Mouse (Mus musculus) lung, embryonic 15.5 days (tissue): ENCODE measurements around the gene Ube2o. TPM values are rescaled to one million over a fixed set of nuclear protein-coding genes. Genes with fewer than 3 reads are reported as not detected.

Experiments
- ATAC-seq: fragments of 200-750 bp; cut with Nextera tagmentation; 2 replicates; pipeline ENCODE4 v1.8.0; 2017; ENCODE audit warnings: moderate number of reproducible peaks, borderline replicate concordance; ENCODE audit not compliant: low FRiP score, low TSS enrichment; ENCODE audit errors: extremely low read depth
- H3K27ac ChIP-seq: fragments of 300-500 bp; sonication (generic); 2 replicates; pipeline ENCODE4 v1.5.1; 2015; ENCODE audit warnings: moderate library complexity, mild to moderate bottlenecking, inconsistent platforms
- H3K27me3 ChIP-seq: fragments of 300-500 bp; sonication (generic); 2 replicates; pipeline ENCODE4 v1.6.1; 2015; ENCODE audit warnings: inconsistent platforms
- H3K36me3 ChIP-seq: fragments of 300-500 bp; sonication (generic); 2 replicates; pipeline ENCODE4 v1.6.1; 2015; ENCODE audit warnings: inconsistent platforms
- H3K4me1 ChIP-seq: fragments of 300-500 bp; sonication (generic); 2 replicates; pipeline ENCODE4 v1.6.1; 2015; ENCODE audit warnings: inconsistent platforms
- H3K4me2 ChIP-seq: fragments of 300-500 bp; sonication (generic); 2 replicates; pipeline ENCODE4 v1.6.1; 2015; ENCODE audit warnings: inconsistent platforms, mild to moderate bottlenecking, moderate library complexity
- H3K4me3 ChIP-seq: fragments of 300-500 bp; sonication (generic); 2 replicates; pipeline ENCODE4 v1.5.1; 2015; ENCODE audit warnings: mild to moderate bottlenecking, inconsistent platforms
- H3K9ac ChIP-seq: fragments of 300-500 bp; sonication (generic); 2 replicates; pipeline ENCODE4 v1.6.1; 2015; ENCODE audit warnings: inconsistent platforms
- H3K9me3 ChIP-seq: fragments of 300-500 bp; sonication (generic); 2 replicates; pipeline ENCODE4 v1.6.1; 2016; ENCODE audit warnings: inconsistent platforms
- WGBS: fragments of 180-500 bp; shearing (Covaris S2); methylation state at CpG from one replicate; pipeline ENCODE4 v1.1.7; 2015; 5-methylcytosine and 5-hydroxymethylcytosine counted together
- polyA plus RNA-seq: library from polyadenylated mRNA; unstranded; fragments of >200 nt; fragmentation: Nextera tagmentation; extraction: Ambion mirVana; gene quantifications from 2 replicates; pipeline ENCODE4 v1.2.1, GENCODE M21; 2015

Gene Ube2o
- polyA plus RNA-seq = 12.6 and 14.8 TPM in 2 replicates

DNA sequence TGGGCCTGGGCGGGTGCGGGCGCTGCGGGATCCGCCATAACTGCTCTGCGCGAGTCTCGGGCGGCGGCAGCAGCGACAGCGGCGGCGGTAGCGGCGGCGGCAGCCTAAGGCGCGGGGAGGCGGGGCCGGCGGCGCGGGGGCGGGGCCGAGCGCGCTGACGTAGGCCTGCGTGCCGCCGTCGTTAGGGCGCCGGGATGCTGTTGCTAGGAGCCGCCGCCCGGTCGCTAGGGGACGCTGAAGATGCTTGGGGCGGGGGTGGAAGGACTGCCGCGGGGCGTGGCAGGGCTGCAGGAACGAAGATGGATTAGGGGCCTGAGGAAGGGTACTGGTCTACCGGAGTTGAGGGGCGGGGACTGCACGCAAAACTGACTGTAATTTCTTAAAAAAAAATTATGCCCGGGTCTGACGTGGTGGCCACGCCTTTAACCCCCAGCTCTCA lies at the start of gene Ube2o:
Gene Ube2o, minus strand, starts transcription at position 72 of the 439 bp plus-strand sequence.
- Histone ChIP-seq H3K27me3 (no peaks in the 10 kb centered on the region), H3K4me2 (peak within 1 kb of the TSS; percentile 88), H3K4me3 (peak within 1 kb of the TSS; percentile 87), H3K9me3 (no peaks in the 10 kb centered on the region), H3K36me3 (no peaks in the 10 kb centered on the region), H3K27ac (peak within 1 kb of the TSS; percentile 37; the same call in 1 of the 2 replicates), H3K4me1 (peaks cover 14% of the 10 kb centered on the region), H3K9ac (peak within 1 kb of the TSS; percentile 79)
- peak; percentile 90 for ATAC-seq
- 1% methylated on average over 41 of the region's 51 CpGs for WGBS

DNA sequence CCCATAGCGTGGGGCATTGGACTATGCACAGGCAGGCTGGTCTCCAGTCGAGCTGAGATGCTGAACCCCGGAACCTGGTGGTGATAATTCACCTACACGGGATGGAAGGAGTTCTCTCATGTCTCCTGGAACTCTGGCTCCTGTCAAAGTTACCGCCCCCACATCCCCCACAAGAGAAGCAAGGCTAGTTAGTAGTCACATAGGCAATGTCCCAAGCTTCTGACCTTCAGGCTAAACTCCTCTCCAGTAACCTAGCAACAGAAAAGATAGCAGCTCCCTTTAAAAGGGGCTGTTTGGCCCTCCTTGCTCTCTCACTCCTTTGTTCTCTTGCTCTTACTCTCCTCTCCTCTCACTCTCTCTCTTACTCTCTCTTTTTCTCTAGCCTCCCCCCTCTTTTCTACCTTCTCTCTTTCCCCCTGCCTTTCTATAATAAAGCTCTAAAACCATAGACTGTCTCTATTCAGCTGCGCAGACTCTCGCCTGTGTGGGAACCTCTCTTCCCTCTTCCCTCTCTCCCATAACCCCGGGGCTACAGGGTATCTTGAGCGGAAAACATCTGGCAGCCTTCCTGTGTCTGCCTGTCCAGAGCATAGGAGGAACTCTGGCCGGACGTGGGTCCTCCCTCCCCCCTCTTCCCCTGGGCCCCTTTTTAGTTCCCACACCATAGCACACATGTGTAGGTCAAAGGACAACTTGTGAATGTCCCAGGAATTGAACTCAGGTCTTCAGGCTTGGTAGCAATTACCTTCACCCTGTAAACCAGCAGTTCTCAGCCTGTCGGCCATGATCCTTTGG lies 49.1 kb upstream of the Ube2o start:
- Histone ChIP-seq H3K27me3 (no peaks in the 10 kb centered on the region), H3K9me3 (no peaks in the 10 kb centered on the region), H3K4me3 (no peak overlapping the region), H3K4me1 (peaks cover 11% of the 10 kb centered on the region), H3K36me3 (no peaks in the 10 kb centered on the region), H3K4me2 (no peak overlapping the region), H3K27ac (no peak overlapping the region), H3K9ac (no peak overlapping the region)
- 33% methylated on average over 12 of the region's 12 CpGs for WGBS
- ATAC-seq = no peak

DNA sequence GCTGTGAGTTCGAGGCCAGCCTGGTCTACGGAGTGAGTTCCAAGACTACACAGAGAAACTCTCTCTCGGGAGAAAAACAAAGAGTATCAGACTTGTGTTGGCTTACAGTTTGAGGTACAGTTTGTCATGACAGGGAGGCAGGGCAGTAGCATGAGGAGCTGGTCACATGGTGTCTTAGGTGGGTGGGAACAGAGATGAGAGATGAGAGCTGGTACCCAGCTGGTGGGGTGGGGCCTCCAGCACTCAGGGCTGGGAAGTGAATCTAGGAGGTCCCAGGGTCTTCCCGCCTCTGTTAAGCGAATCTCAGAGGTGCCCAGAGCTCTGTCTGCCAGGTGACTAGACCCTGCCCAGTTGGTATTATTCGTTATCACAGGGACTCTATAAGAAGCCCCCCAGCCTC lies 48.2 kb upstream of the Ube2o start:
- no peak for ATAC-seq
- H3K4me2 ChIP-seq = no peak overlapping the region
- H3K27ac ChIP-seq = no peak overlapping the region
- H3K36me3 ChIP-seq = no peaks in the 10 kb centered on the region
- H3K4me1 ChIP-seq = peaks cover 17% of the 10 kb centered on the region
- H3K4me3 ChIP-seq = no peak overlapping the region
- H3K27me3 ChIP-seq = no peaks in the 10 kb centered on the region
- 86% methylated on average over 6 of the region's 6 CpGs for WGBS
- no peak overlapping the region for H3K9ac ChIP-seq
- no peaks in the 10 kb centered on the region for H3K9me3 ChIP-seq

DNA sequence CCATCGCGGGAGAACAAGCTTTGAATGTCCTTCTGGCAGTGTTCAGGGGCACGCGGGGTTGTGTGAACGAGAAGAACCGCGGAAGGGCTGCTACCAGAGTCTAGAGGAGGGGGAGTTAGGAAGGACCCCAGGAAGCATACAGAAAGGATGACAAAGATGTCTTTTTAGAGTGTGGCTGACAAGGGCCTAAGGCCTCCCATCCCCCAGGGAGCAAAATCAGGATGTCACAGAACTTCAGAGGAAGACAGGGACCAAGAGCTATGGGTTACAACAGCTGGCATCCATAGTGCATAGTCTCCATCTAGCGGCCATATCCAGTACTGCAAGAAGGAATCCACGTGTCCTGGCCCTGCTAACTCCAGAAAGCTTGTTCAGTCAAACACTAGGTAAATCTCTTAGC lies 47.5 kb upstream of the Ube2o start:
- H3K27me3 ChIP-seq = no peaks in the 10 kb centered on the region
- no peak overlapping the region for H3K9ac ChIP-seq
- H3K4me2 ChIP-seq = no peak overlapping the region
- H3K36me3 ChIP-seq = no peaks in the 10 kb centered on the region
- 0 out of 2 replicates have a peak, but pooled peaks have one; percentile 19 for ATAC-seq
- H3K4me3 ChIP-seq = no peak overlapping the region
- H3K27ac ChIP-seq = no peak overlapping the region
- WGBS = 38% methylated on average over 9 of the region's 9 CpGs
- peaks cover 21% of the 10 kb centered on the region for H3K4me1 ChIP-seq
- H3K9me3 ChIP-seq = no peaks in the 10 kb centered on the region

DNA sequence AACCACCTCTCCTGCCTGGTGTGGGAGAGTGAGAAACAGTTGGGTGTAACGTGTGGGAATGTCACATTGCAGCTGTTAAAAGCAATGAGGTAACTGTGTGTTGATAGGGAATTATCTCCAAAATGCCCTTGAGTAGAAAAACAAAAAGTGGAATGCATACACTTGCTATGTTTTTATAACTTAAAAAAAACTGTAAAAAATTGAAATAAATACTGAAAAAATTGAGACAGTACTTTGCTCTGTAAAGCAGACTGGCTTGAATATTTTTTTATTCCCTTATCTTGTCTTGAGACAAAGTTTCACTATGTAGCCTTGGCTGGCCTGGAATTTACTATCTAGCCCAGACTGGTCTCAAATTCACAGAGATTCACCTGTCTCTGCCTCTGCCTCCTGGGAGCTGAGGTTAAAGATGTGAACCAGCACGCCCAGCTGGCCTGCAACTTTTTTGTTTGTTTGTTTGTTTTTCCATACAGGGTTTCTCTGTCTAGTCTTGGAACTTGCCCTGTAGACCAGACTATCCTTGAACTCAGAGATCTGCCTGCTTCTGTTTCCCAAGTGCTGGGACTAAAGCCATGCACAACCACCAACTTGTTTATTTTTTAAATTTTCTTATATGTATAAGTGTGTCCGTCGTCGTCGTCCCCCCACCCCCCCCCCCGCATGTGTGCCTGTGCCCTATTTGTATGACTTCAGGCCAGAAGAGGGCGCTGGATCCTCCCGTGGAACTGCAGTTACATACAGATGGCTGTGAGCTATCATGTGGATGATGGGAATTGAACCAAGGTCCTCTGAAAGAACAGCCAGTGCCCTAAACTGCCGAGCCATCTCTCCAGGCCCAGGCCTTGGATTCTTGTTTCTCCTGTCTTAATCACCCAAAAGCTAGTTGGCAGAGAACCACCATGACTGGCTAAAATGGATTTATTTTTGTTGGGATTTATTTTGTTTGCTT lies 46.1 kb upstream of the Ube2o start:
- 34% methylated on average over 10 of the region's 10 CpGs for WGBS
- no peak for ATAC-seq
- Histone ChIP-seq H3K9me3 (no peaks in the 10 kb centered on the region), H3K4me2 (no peak overlapping the region), H3K27ac (no peak overlapping the region), H3K4me3 (no peak overlapping the region), H3K27me3 (no peaks in the 10 kb centered on the region), H3K4me1 (peaks cover 28% of the 10 kb centered on the region), H3K36me3 (no peaks in the 10 kb centered on the region), H3K9ac (no peak overlapping the region)

DNA sequence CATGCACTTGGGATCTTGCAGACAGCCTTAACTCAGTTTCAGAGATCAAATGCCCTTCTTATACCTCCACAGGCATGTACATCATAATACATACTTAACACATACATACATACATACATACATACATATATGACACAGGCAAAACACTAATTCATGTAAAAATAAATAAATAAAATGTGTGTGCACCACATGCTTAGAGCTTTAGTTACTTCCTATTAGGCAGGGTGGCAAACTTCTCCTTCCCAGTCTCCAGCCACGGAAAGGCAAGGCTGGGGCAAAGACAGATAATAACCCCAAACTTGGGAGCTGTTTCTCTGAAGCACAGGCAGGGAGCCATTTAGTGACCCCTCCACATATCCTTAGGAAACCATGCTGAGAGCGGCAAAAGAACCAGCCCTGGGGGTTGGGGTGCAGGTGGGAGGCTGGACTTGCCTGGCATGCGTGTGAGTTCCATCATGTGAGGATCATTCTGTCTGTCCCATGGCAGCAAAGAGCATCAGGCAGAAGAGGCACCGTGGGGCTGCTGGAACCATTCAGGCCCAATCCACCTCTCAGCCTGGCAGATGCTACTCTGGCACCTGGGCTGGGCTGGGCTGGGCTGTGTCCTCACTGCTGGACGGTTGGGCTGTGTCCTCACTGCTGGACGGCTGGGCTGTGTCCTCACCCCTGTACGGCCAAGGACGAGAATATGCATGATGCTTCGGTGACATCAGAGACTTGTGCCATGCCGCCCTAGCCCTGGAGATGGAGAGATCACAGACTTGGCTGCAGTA lies 45.2 kb upstream of the Ube2o start, which contains the start of gene Rhbdf2:
Gene Rhbdf2, minus strand, starts transcription at position 721 of the 773 bp plus-strand sequence.
- H3K27me3 ChIP-seq = no peaks in the 10 kb centered on the region
- no peaks in the 10 kb centered on the region for H3K36me3 ChIP-seq
- 68% methylated on average over 10 of the region's 10 CpGs for WGBS
- ATAC-seq = no peak
- peaks cover 35% of the 10 kb centered on the region for H3K4me1 ChIP-seq
- H3K4me2 ChIP-seq = no peak within 1 kb of the TSS
- no peak within 1 kb of the TSS for H3K27ac ChIP-seq
- no peak within 1 kb of the TSS for H3K9ac ChIP-seq
- no peak within 1 kb of the TSS for H3K4me3 ChIP-seq
- no peaks in the 10 kb centered on the region for H3K9me3 ChIP-seq

DNA sequence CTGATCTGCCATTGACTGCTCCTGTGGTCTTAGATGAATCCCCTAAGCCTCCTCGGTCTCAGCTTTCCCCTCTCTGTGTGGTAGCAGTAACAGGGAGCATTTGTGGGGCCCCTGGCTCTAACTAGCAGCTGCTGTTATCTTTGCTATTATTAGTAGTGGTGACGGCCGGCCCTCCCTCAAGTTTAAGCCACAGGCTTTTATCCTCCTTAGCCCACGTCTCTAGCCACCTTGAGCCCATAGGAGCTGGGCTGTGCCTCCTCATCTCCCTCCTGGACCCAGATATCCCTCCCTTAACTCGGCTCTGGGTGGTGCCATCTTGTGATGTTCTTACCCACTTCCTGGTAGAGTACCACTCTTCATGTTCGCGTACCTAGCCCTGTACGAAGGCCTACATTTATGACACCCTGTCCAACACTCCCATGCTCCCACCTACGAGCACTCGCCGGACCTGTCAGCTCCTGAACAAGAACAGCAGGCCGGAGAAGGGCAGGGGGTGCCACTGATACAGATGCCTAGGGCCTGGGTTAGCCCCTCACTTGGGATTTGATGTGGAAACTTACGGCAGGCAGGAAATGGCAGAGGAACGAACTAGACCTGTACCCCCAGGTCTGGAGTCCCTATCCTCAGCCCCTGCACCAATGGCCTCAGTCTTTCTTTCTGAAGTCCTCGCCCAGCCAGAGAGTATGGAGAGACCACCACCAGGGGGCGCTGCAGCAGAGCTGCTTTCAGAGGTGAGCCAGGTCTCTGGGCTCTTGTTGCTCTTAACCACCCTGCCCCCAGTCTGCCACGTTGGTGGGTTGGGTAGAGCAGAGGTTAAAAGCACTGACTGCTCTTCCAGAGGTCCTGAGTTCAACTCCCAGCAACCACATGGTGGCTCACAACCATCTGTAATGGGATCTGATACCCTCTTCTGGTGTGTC lies 44.1 kb upstream of the Ube2o start:
- WGBS = 76% methylated on average over 17 of the region's 17 CpGs

DNA sequence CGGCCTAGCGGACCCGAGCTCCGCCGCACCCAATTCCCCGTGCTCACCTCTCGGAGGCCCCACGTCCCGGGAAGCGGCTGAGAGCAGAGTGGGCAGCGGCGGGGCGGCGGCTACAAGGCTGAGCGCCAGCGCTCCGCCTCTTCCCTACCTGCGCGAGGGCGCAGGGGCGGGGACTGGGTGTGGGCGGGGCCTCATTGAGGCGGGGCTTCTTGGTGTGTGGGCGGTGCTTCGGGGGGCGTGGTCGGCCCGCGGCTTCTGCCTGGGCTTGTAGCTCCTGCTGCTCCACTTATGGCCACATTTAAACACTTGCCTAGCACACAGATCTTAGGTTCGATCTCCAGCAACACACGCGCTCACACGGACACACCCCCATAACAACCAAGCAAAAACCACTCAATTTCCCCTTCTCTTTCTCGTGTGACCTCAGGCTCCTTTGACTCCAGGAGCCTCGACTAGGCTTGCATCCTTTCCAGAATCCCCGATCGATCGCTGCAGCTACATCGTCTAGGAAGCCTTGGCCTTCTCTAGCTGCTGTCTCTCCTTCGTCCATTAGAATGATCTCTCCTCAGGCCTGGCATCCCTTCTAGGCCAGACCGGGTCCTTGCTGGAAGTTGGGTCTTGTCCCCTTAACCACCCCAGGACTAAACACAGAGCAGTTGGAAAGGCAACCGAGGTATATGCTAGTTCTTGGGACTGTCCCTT lies 43.0 kb upstream of the Ube2o start:
- H3K4me2 ChIP-seq = peak overlapping the region; percentile 82
- no peaks in the 10 kb centered on the region for H3K9me3 ChIP-seq
- H3K27ac ChIP-seq = peak overlapping the region; percentile 52; the same call in 1 of the 2 replicates
- no peaks in the 10 kb centered on the region for H3K36me3 ChIP-seq
- peak overlapping the region; percentile 80 for H3K4me3 ChIP-seq
- H3K27me3 ChIP-seq = no peaks in the 10 kb centered on the region
- 12% methylated on average over 42 of the region's 42 CpGs for WGBS
- peak; percentile 30; the same call in 1 of the 2 replicates for ATAC-seq
- H3K9ac ChIP-seq = peak overlapping the region; percentile 68
- H3K4me1 ChIP-seq = peaks cover 54% of the 10 kb centered on the region

More for the DNA sequence above, 44.1 kb upstream of the Ube2o start:
- no peak overlapping the region for H3K27ac ChIP-seq
- H3K4me3 ChIP-seq = no peak overlapping the region
- ATAC-seq = no peak
- H3K27me3 ChIP-seq = no peaks in the 10 kb centered on the region
- H3K9ac ChIP-seq = no peak overlapping the region
- peaks cover 44% of the 10 kb centered on the region for H3K4me1 ChIP-seq
- no peaks in the 10 kb centered on the region for H3K36me3 ChIP-seq
- no peaks in the 10 kb centered on the region for H3K9me3 ChIP-seq
- no peak overlapping the region for H3K4me2 ChIP-seq

DNA sequence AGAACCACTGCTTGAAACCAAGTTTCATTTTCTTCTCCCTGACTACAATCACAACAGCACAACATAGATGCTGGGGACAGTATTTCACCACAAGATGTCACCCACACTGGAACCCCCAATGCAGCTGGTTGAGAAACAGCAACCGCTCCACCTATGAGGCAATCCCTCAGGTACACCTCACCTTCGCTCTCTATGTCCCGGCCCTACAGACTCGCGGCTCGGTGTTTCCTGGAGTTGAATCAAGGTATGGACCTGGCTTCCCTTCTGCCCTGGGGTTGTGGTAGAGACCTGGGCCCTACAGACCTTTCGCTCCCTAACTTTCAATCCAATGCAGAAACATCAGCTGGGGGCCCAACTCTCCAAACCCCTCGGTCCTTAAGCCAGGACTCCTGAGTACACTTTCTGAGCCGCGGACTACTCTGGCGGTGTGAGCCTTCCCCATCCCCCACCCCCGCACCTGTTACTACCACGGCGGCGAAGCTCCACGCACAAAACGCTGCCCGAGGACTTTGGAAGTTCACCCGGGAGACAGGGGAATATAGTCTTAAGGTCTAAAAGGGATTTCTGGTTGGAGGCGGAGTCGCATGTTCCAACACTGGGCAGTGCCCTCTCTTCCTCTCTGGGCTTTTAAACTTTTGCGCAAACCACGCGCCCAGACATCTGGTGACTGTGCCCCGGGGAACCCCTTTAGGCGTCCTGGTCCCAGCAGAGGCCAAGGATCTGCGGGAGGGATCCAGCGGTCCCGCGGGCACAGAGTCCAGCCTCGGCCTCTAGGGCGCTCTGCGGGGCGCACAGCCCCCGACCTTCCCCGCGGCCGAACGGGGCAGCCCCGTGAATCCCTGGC lies 42.3 kb upstream of the Ube2o start:
- peak overlapping the region; percentile 80 for H3K4me3 ChIP-seq
- 5% methylated on average over 40 of the region's 40 CpGs for WGBS
- peak overlapping the region; percentile 68 for H3K9ac ChIP-seq
- peaks cover 62% of the 10 kb centered on the region for H3K4me1 ChIP-seq
- H3K9me3 ChIP-seq = no peaks in the 10 kb centered on the region
- peak overlapping the region; percentile 52; the same call in 1 of the 2 replicates for H3K27ac ChIP-seq
- H3K4me2 ChIP-seq = peak overlapping the region; percentile 82
- H3K27me3 ChIP-seq = no peaks in the 10 kb centered on the region
- no peak for ATAC-seq
- no peaks in the 10 kb centered on the region for H3K36me3 ChIP-seq
